Mouse (Mus musculus): ENCODE results near the gene Otop2. TPM values are rescaled to one million over a fixed set of nuclear protein-coding genes. Genes with fewer than 3 reads are reported as not detected.

Gene Otop2
- polyA plus RNA-seq, 1 experiment from 2014 or later = not detected

DNA sequence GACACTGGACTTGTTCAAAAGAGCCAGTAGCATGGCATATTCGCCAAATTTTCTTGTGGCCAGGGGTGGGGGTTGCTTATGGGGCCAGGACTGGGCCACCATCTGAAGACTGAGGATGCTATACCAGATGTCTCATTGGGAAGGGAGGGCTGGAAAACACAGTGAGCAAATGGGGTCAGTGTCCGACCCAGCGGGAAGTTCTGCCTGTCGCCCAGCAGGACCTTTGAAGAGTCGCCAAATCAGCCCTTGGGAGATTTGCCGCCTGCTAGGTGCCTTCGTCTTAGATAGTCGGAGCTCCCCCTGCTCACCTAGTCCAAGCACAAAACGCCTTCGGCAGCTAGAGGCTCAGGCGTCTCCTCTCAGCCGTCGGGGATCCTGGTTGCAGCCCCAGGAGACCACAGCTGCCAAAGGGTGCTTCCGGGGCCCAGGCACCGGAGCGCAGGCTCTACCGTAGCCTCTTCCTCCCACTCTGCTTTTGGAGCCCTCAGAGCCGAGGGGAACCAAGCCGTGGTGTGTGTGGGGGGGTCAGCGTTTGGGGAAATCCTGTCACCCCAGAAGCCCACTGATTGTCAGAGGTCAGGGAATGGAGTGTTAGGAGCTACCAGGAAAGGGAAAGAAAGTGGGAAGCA is 41.1 kb upstream of the Otop2 start:
- Histone ChIP-seq H3K27ac (replicated peaks in 1 of 2; ENCODE audit: control insufficient read depth in 1 of 2, insufficient read depth in 1 of 2, low read depth in 2 of 2, low read length in 2 of 2) (no peak overlapping the region), H3K27me3 (ENCODE audit: control insufficient read depth, insufficient read depth, low read length) (peaks cover 84% of the 10 kb centered on the region), H3K9me3 (ENCODE audit: control insufficient read depth, low read length) (no peaks in the 10 kb centered on the region), H3K4me1 (ENCODE audit: control insufficient read depth in 2 of 2, insufficient read depth in 2 of 2, low read length in 2 of 2) (peaks cover 11 to 21% of the 10 kb centered on the region in 2 experiments), H3K36me3 (ENCODE audit: control insufficient read depth, insufficient read depth, low read length) (peaks cover 8% of the 10 kb centered on the region; the same call in 1 of the 2 replicates), H3K4me2 (ENCODE audit: low read length) (peak overlapping the region; percentile 84), H3K4me3 (ENCODE audit: control insufficient read depth in 1 of 2, insufficient read depth in 1 of 2, low read depth in 1 of 2, low read length in 2 of 2) (peak overlapping the region in 1 of 2 experiments; percentile 46; a peak in 1 of 4 replicates), H3K9ac (ENCODE audit: low read length) (no peak overlapping the region)
- ATAC-seq (ENCODE audit: insufficient number of reproducible peaks, insufficient read depth, low FRiP score, low read depth) = no peak
- WGBS = 3% methylated on average over 20 of the region's 20 CpGs

GRCm38 (mm10) chr11:115266400-115266778 is 40.6 kb upstream of the Otop2 start:
- 4% methylated on average over 22 of the region's 22 CpGs for WGBS
- Histone ChIP-seq H3K4me1 (ENCODE audit: control insufficient read depth in 2 of 2, insufficient read depth in 2 of 2, low read length in 2 of 2) (peaks cover 11 to 21% of the 10 kb centered on the region in 2 experiments), H3K27ac (replicated peaks in 1 of 2; ENCODE audit: control insufficient read depth in 1 of 2, insufficient read depth in 1 of 2, low read depth in 2 of 2, low read length in 2 of 2) (no peak overlapping the region), H3K27me3 (ENCODE audit: control insufficient read depth, insufficient read depth, low read length) (peaks cover 79% of the 10 kb centered on the region), H3K9ac (ENCODE audit: low read length) (peak overlapping the region; percentile 61), H3K4me3 (ENCODE audit: control insufficient read depth in 1 of 2, insufficient read depth in 1 of 2, low read depth in 1 of 2, low read length in 2 of 2) (peak overlapping the region; percentile 28 to 46), H3K36me3 (ENCODE audit: control insufficient read depth, insufficient read depth, low read length) (peaks cover 12% of the 10 kb centered on the region; the same call in 1 of the 2 replicates), H3K9me3 (ENCODE audit: control insufficient read depth, low read length) (no peaks in the 10 kb centered on the region), H3K4me2 (ENCODE audit: low read length) (peak overlapping the region; percentile 84)
- ATAC-seq (ENCODE audit: insufficient number of reproducible peaks, insufficient read depth, low FRiP score, low read depth) = 0 out of 2 replicates have a peak, but pooled peaks have one; percentile 9

DNA sequence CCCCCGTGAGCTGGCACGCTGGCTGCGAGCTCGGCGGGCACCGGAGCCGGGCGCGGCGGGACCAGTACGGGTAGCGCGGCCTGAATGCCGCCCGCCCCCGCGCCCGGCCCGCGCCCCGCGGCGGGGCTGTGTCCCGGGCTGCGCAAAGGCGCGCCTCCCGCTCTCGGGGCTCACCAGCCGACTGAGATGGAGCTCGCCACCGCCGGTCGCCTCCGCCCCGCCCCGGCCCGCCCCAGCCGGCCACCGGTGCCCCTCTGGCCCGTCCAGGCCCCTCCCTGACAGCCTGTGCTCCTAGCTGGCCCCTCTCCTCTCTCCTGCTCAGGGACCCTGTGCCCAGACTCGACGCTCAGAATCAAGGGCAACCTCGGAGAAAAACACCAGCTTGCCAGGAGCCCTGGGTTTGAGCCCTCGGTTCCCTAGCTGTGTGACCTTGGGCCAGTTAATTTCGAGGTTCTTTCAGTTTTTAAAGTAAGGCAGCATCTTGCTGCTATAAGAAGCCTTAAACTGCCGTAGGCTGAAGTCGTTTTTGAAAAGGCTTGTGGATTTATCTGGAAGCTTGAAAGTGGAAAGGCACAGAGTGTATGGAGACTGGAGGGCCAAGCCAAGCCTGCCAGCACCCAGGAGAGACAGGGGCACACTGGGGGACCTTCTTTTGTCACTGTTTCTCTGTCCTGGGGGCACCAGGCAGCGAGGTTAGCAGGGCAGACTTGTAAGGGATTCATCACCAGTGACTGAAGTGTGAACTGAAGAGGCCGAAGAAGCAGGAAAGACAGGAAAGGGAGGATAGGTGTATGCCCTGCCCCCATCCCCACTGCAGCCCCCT is 39.7 kb upstream of the Otop2 start, which contains the start of gene Grin2c:
Gene Grin2c (minus strand): TSS at position 183 of the 823 bp plus-strand sequence.
- no peak for ATAC-seq (ENCODE audit: insufficient number of reproducible peaks, insufficient read depth, low FRiP score, low read depth)
- H3K9me3 ChIP-seq (ENCODE audit: control insufficient read depth, low read length) = no peaks in the 10 kb centered on the region
- H3K27ac ChIP-seq (replicated peaks in 1 of 2; ENCODE audit: control insufficient read depth in 1 of 2, insufficient read depth in 1 of 2, low read depth in 2 of 2, low read length in 2 of 2) = no peak within 1 kb of the TSS
- peak within 1 kb of the TSS; percentile 28 to 46 for H3K4me3 ChIP-seq (ENCODE audit: control insufficient read depth in 1 of 2, insufficient read depth in 1 of 2, low read depth in 1 of 2, low read length in 2 of 2)
- WGBS = 7% methylated on average over 49 of the region's 50 CpGs
- H3K36me3 ChIP-seq (ENCODE audit: control insufficient read depth, insufficient read depth, low read length) = peaks cover 15% of the 10 kb centered on the region; the same call in 1 of the 2 replicates
- peak within 1 kb of the TSS; percentile 61 for H3K9ac ChIP-seq (ENCODE audit: low read length)
- peaks cover 11 to 21% of the 10 kb centered on the region in 2 experiments for H3K4me1 ChIP-seq (ENCODE audit: control insufficient read depth in 2 of 2, insufficient read depth in 2 of 2, low read length in 2 of 2)
- peaks cover 70% of the 10 kb centered on the region for H3K27me3 ChIP-seq (ENCODE audit: control insufficient read depth, insufficient read depth, low read length)
- H3K4me2 ChIP-seq (ENCODE audit: low read length) = peak within 1 kb of the TSS; percentile 84

GRCm38 (mm10) chr11:115267958-115268357 is 39.0 kb upstream of the Otop2 start:
- H3K4me3 ChIP-seq (ENCODE audit: control insufficient read depth in 1 of 2, insufficient read depth in 1 of 2, low read depth in 1 of 2, low read length in 2 of 2) = no peak overlapping the region
- 79% methylated on average over 11 of the region's 11 CpGs for WGBS
- H3K36me3 ChIP-seq (ENCODE audit: control insufficient read depth, insufficient read depth, low read length) = peaks cover 15% of the 10 kb centered on the region; the same call in 1 of the 2 replicates
- H3K9ac ChIP-seq (ENCODE audit: low read length) = no peak overlapping the region
- peaks cover 63% of the 10 kb centered on the region for H3K27me3 ChIP-seq (ENCODE audit: control insufficient read depth, insufficient read depth, low read length)
- H3K27ac ChIP-seq (replicated peaks in 1 of 2; ENCODE audit: control insufficient read depth in 1 of 2, insufficient read depth in 1 of 2, low read depth in 2 of 2, low read length in 2 of 2) = no peak overlapping the region
- no peak for ATAC-seq (ENCODE audit: insufficient number of reproducible peaks, insufficient read depth, low FRiP score, low read depth)
- no peak overlapping the region for H3K4me2 ChIP-seq (ENCODE audit: low read length)
- peaks cover 10 to 21% of the 10 kb centered on the region in 2 experiments for H3K4me1 ChIP-seq (ENCODE audit: control insufficient read depth in 2 of 2, insufficient read depth in 2 of 2, low read length in 2 of 2)
- H3K9me3 ChIP-seq (ENCODE audit: control insufficient read depth, low read length) = no peaks in the 10 kb centered on the region

GRCm38 (mm10) chr11:115269330-115270066 is 37.5 kb upstream of the Otop2 start:
- no peak overlapping the region for H3K4me3 ChIP-seq (ENCODE audit: control insufficient read depth in 1 of 2, insufficient read depth in 1 of 2, low read depth in 1 of 2, low read length in 2 of 2)
- peaks cover 10 to 21% of the 10 kb centered on the region in 2 experiments for H3K4me1 ChIP-seq (ENCODE audit: control insufficient read depth in 2 of 2, insufficient read depth in 2 of 2, low read length in 2 of 2)
- no peak overlapping the region for H3K9ac ChIP-seq (ENCODE audit: low read length)
- no peak overlapping the region for H3K4me2 ChIP-seq (ENCODE audit: low read length)
- no peak overlapping the region for H3K27ac ChIP-seq (replicated peaks in 1 of 2; ENCODE audit: control insufficient read depth in 1 of 2, insufficient read depth in 1 of 2, low read depth in 2 of 2, low read length in 2 of 2)
- H3K27me3 ChIP-seq (ENCODE audit: control insufficient read depth, insufficient read depth, low read length) = peaks cover 49% of the 10 kb centered on the region
- no peaks in the 10 kb centered on the region for H3K9me3 ChIP-seq (ENCODE audit: control insufficient read depth, low read length)
- no peak for ATAC-seq (ENCODE audit: insufficient number of reproducible peaks, insufficient read depth, low FRiP score, low read depth)
- WGBS = 89% methylated on average over 27 of the region's 27 CpGs
- H3K36me3 ChIP-seq (ENCODE audit: control insufficient read depth, insufficient read depth, low read length) = peaks cover 15% of the 10 kb centered on the region; the same call in 1 of the 2 replicates

- H3K36me3 ChIP-seq (ENCODE audit: control insufficient read depth, insufficient read depth, low read length) = peaks cover 15% of the 10 kb centered on the region; the same call in 1 of the 2 replicates
- no peak overlapping the region for H3K9ac ChIP-seq (ENCODE audit: low read length)
- H3K4me1 ChIP-seq (ENCODE audit: control insufficient read depth in 2 of 2, insufficient read depth in 2 of 2, low read length in 2 of 2) = peaks cover 7 to 18% of the 10 kb centered on the region in 2 experiments
- H3K27ac ChIP-seq (replicated peaks in 1 of 2; ENCODE audit: control insufficient read depth in 1 of 2, insufficient read depth in 1 of 2, low read depth in 2 of 2, low read length in 2 of 2) = no peak overlapping the region
- WGBS = 26% methylated on average over 19 of the region's 19 CpGs
- ATAC-seq (ENCODE audit: insufficient number of reproducible peaks, insufficient read depth, low FRiP score, low read depth) = no peak
- H3K9me3 ChIP-seq (ENCODE audit: control insufficient read depth, low read length) = no peaks in the 10 kb centered on the region
- H3K4me3 ChIP-seq (ENCODE audit: control insufficient read depth in 1 of 2, insufficient read depth in 1 of 2, low read depth in 1 of 2, low read length in 2 of 2) = no peak overlapping the region
- peaks cover 41% of the 10 kb centered on the region for H3K27me3 ChIP-seq (ENCODE audit: control insufficient read depth, insufficient read depth, low read length)
- no peak overlapping the region for H3K4me2 ChIP-seq (ENCODE audit: low read length)
Observed at GRCm38 (mm10) chr11:115270148-115270861, 36.7 kb upstream of the Otop2 start.
